Mouse (Mus musculus): ENCODE data around the gene Fam187a. TPM values are rescaled to one million over a fixed set of nuclear protein-coding genes. Genes with fewer than 3 reads are reported as not detected.

The Fam187a gene
- polyA plus RNA-seq, 1 experiment from 2014 or later, result not detected

- Histone ChIP-seq H3K27ac (ENCODE audit: low read length) (no peak overlapping the region), H3K9me3 (ENCODE audit: control insufficient read depth, low read length) (no peaks in the 10 kb centered on the region), H3K4me3 (replicated peaks; ENCODE audit: low read length) (no peak overlapping the region), H3K36me3 (ENCODE audit: control insufficient read depth, insufficient read depth) (no peaks in the 10 kb centered on the region), H3K27me3 (replicated peaks; ENCODE audit: control insufficient read depth, insufficient read depth, low read length) (no peaks in the 10 kb centered on the region), H3K4me2 (ENCODE audit: low read length) (no peak overlapping the region), H3K4me1 (replicated peaks; ENCODE audit: control insufficient read depth, insufficient read depth, low read length) (no peaks in the 10 kb centered on the region; the same call in 1 of the 2 replicates), H3K9ac (replicated peaks; ENCODE audit: low read depth, low read length) (no peak overlapping the region)
- 38% methylated on average over 4 of the region's 4 CpGs for whole genome bisulfite sequencing
- ATAC-seq, result no peak
These were observed 51.3 kb downstream of the Fam187a start for GRCm38 (mm10) chr11:102936272-102936671.

Other genes starting within 250 kb of the Fam187a start
- 0.09 TPM in 1 of 2 replicates, not detected in the other for gene Meioc, start 221.5 kb upstream of the Fam187a start, polyA plus RNA-seq (2015; fragmentation: Nextera tagmentation; extraction: Ambion mirVana)
- gene Ccdc43, start 187.4 kb upstream of the Fam187a start, polyA plus RNA-seq (2015; fragmentation: Nextera tagmentation; extraction: Ambion mirVana), result 46.8 and 51.2 TPM in 2 replicates
- gene Adam11, start 123.7 kb upstream of the Fam187a start, polyA plus RNA-seq (2015; fragmentation: Nextera tagmentation; extraction: Ambion mirVana), result 21.4 and 33.7 TPM in 2 replicates
- 41.9 and 47.9 TPM in 2 replicates for gene Gjc1, start 65.5 kb upstream of the Fam187a start, polyA plus RNA-seq (2015; fragmentation: Nextera tagmentation; extraction: Ambion mirVana)
- gene Higd1b, start 49.3 kb upstream of the Fam187a start, polyA plus RNA-seq (2015; fragmentation: Nextera tagmentation; extraction: Ambion mirVana), result 13.7 and 14.5 TPM in 2 replicates
- gene Eftud2, start 4.2 kb upstream of the Fam187a start, polyA plus RNA-seq (2015; fragmentation: Nextera tagmentation; extraction: Ambion mirVana), result 188 and 190 TPM in 2 replicates
- 2.2 and 2.7 TPM in 2 replicates for gene Ccdc103, start 4.0 kb upstream of the Fam187a start, polyA plus RNA-seq (2015; fragmentation: Nextera tagmentation; extraction: Ambion mirVana)
- gene Gfap, start 15.7 kb downstream of the Fam187a start, polyA plus RNA-seq (2015; fragmentation: Nextera tagmentation; extraction: Ambion mirVana), result 1.3 and 2.3 TPM in 2 replicates
- gene Kif18b, start 40.0 kb downstream of the Fam187a start, polyA plus RNA-seq (2015; fragmentation: Nextera tagmentation; extraction: Ambion mirVana), result 3.0 and 4.1 TPM in 2 replicates
- gene C1ql1, start 61.5 kb downstream of the Fam187a start, polyA plus RNA-seq (2015; fragmentation: Nextera tagmentation; extraction: Ambion mirVana), result 1.4 TPM in 2 replicates
- 31.7 and 37.2 TPM in 2 replicates for gene Nmt1, start 143.0 kb downstream of the Fam187a start, polyA plus RNA-seq (2015; fragmentation: Nextera tagmentation; extraction: Ambion mirVana)
- 162 and 166 TPM in 2 replicates for gene Dcakd, start 143.2 kb downstream of the Fam187a start, polyA plus RNA-seq (2015; fragmentation: Nextera tagmentation; extraction: Ambion mirVana)
- gene Plcd3, start 216.5 kb downstream of the Fam187a start, polyA plus RNA-seq (2015; fragmentation: Nextera tagmentation; extraction: Ambion mirVana), result 2.5 and 2.6 TPM in 2 replicates
- gene Acbd4, start 216.5 kb downstream of the Fam187a start, polyA plus RNA-seq (2015; fragmentation: Nextera tagmentation; extraction: Ambion mirVana), result 17.0 and 17.8 TPM in 2 replicates
- 3.5 and 4.1 TPM in 2 replicates for gene Hexim1, start 231.1 kb downstream of the Fam187a start, polyA plus RNA-seq (2015; fragmentation: Nextera tagmentation; extraction: Ambion mirVana)
- 19.9 and 25.9 TPM in 2 replicates for gene Hexim2, start 247.3 kb downstream of the Fam187a start, polyA plus RNA-seq (2015; fragmentation: Nextera tagmentation; extraction: Ambion mirVana)